Mouse (Mus musculus) neural tube, embryonic 13.5 days (tissue): ENCODE data around the gene Chn2. TPM values are rescaled to one million over a fixed set of nuclear protein-coding genes. Genes with fewer than 3 reads are reported as not detected.

Source experiments
- polyA plus RNA-seq: library from polyadenylated mRNA; unstranded; fragments of >200 nt; fragmentation: Nextera tagmentation; extraction: Ambion mirVana; gene quantifications from 2 replicates; pipeline ENCODE4 v1.2.1, GENCODE M21; 2015

Gene Chn2
- polyA plus RNA-seq, 1 experiment from 2014 or later = 20.6 TPM

Other genes with a start within 250 kb of the Chn2 start
- 13.6 and 15.4 TPM in 2 replicates for gene Tril, start 218.7 kb upstream of the Chn2 start, polyA plus RNA-seq
- not detected in 2 replicates for gene Cpvl, start 60.9 kb upstream of the Chn2 start, polyA plus RNA-seq